Mouse (Mus musculus) CH12F3 (cell line): ENCODE data around the gene Muc20.

ENCODE experiments used
- in situ Hi-C: fragments of 300-500 bp; cut with MboI; formaldehyde crosslinking; loops from 2 replicates; pipeline ENCODE4 v1.14.3; 2020; ENCODE audit warnings: low sequenced_read_pairs

Muc20 gene

GRCm38 (mm10) chr16:32797426-32797689, at the start of gene Muc20:
Gene Muc20 (minus strand): TSS chr16:32797435.
- in situ Hi-C loops, result loop anchor here (10.0 kb wide), 1 partner anchor 93 kb away; no protein-coding TSS in a partner anchor

GRCm38 (mm10) chr16:32831501-32831900, 34.3 kb upstream of the Muc20 start:
- in situ Hi-C loops, result no loop called here

- in situ Hi-C loops, result no loop called here
These were observed 31.9 kb upstream of the Muc20 start for GRCm38 (mm10) chr16:32829104-32829503.

GRCm38 (mm10) chr16:32826521-32826920, 29.3 kb upstream of the Muc20 start:
- in situ Hi-C loops, result no loop called here

- in situ Hi-C loops, result no loop called here
These were observed 28.1 kb upstream of the Muc20 start for GRCm38 (mm10) chr16:32825380-32825779.

- in situ Hi-C loops, result loop anchor here (25.0 kb wide), 1 partner anchor 338 kb away; no protein-coding TSS in a partner anchor
These were observed 26.8 kb upstream of the Muc20 start for GRCm38 (mm10) chr16:32824061-32824460.

GRCm38 (mm10) chr16:32823487-32823886, 26.3 kb upstream of the Muc20 start:
- in situ Hi-C loops, result loop anchor here (25.0 kb wide), 1 partner anchor 339 kb away; no protein-coding TSS in a partner anchor

GRCm38 (mm10) chr16:32822881-32823280, 25.6 kb upstream of the Muc20 start:
- in situ Hi-C loops, result loop anchor here (25.0 kb wide), 1 partner anchor 339 kb away; no protein-coding TSS in a partner anchor

GRCm38 (mm10) chr16:32822450-32822827, 25.2 kb upstream of the Muc20 start:
- in situ Hi-C loops, result loop anchor here (25.0 kb wide), 1 partner anchor 340 kb away; no protein-coding TSS in a partner anchor

- in situ Hi-C loops, result loop anchor here (25.0 kb wide), 1 partner anchor 340 kb away; no protein-coding TSS in a partner anchor
These were observed 24.7 kb upstream of the Muc20 start for GRCm38 (mm10) chr16:32821772-32822449.

GRCm38 (mm10) chr16:32818441-32818840, 21.2 kb upstream of the Muc20 start:
- in situ Hi-C loops, result loop anchor here (25.0 kb wide), 1 partner anchor 344 kb away; no protein-coding TSS in a partner anchor

- in situ Hi-C loops, result loop anchor here (25.0 kb wide), 1 partner anchor 344 kb away; no protein-coding TSS in a partner anchor
These were observed 20.8 kb upstream of the Muc20 start for GRCm38 (mm10) chr16:32818036-32818435.

GRCm38 (mm10) chr16:32815160-32815605, 17.9 kb upstream of the Muc20 start:
- in situ Hi-C loops, result loop anchor here (25.0 kb wide), 1 partner anchor 347 kb away; no protein-coding TSS in a partner anchor

- in situ Hi-C loops, result loop anchor here (25.0 kb wide), 1 partner anchor 348 kb away; no protein-coding TSS in a partner anchor
These were observed 17.3 kb upstream of the Muc20 start for GRCm38 (mm10) chr16:32814539-32814938.

GRCm38 (mm10) chr16:32813771-32814170, 16.5 kb upstream of the Muc20 start:
- in situ Hi-C loops, result loop anchor here (25.0 kb wide), 1 partner anchor 349 kb away; no protein-coding TSS in a partner anchor

GRCm38 (mm10) chr16:32813362-32813761, 16.1 kb upstream of the Muc20 start:
- in situ Hi-C loops, result loop anchor here (25.0 kb wide), 1 partner anchor 349 kb away; no protein-coding TSS in a partner anchor

GRCm38 (mm10) chr16:32812888-32813361, 15.7 kb upstream of the Muc20 start:
- in situ Hi-C loops, result loop anchor here (25.0 kb wide), 1 partner anchor 349 kb away; no protein-coding TSS in a partner anchor

- in situ Hi-C loops, result loop anchor here (25.0 kb wide), 1 partner anchor 352 kb away; no protein-coding TSS in a partner anchor
These were observed 13.1 kb upstream of the Muc20 start, which contains the start of gene Smbd1 for GRCm38 (mm10) chr16:32810321-32810720. Gene Smbd1 (minus strand): TSS chr16:32810477.

GRCm38 (mm10) chr16:32807408-32808185, 10.4 kb upstream of the Muc20 start:
- in situ Hi-C loops, result loop anchor here (25.0 kb wide), 1 partner anchor 355 kb away; no protein-coding TSS in a partner anchor

GRCm38 (mm10) chr16:32805151-32805550, 7.9 kb upstream of the Muc20 start:
- in situ Hi-C loops, result loop anchor here (25.0 kb wide), 1 partner anchor 357 kb away; no protein-coding TSS in a partner anchor

GRCm38 (mm10) chr16:32803901-32804300, 6.7 kb upstream of the Muc20 start:
- in situ Hi-C loops, result loop anchor here (25.0 kb wide), 1 partner anchor 358 kb away; no protein-coding TSS in a partner anchor
